Mouse (Mus musculus) midbrain, embryonic 13.5 days (tissue): Measurements from ENCODE around the gene Herpud1. TPM values are rescaled to one million over a fixed set of nuclear protein-coding genes. Genes with fewer than 3 reads are reported as not detected.

Source experiments
- ATAC-seq: fragments of 200-750 bp; cut with Nextera tagmentation; 2 replicates; pipeline ENCODE4 v1.8.0; 2017; ENCODE audit warnings: mild to moderate bottlenecking, moderate TSS enrichment, moderate library complexity
- H3K27ac ChIP-seq: fragments of 300-500 bp; sonication (generic); 2 replicates; pipeline ENCODE4 v1.5.1; 2015; ENCODE audit warnings: inconsistent platforms, mild to moderate bottlenecking, moderate library complexity
- H3K27me3 ChIP-seq: fragments of 300-500 bp; sonication (generic); 2 replicates; pipeline ENCODE4 v1.6.1; 2015; ENCODE audit warnings: mild to moderate bottlenecking, inconsistent platforms
- H3K36me3 ChIP-seq: fragments of 300-500 bp; sonication (generic); 2 replicates; pipeline ENCODE4 v1.6.1; 2015; ENCODE audit warnings: mild to moderate bottlenecking, inconsistent platforms
- H3K4me1 ChIP-seq: fragments of 300-500 bp; sonication (generic); replicated peaks from 2 replicates; pipeline ENCODE4 v1.6.1; 2015; ENCODE audit warnings: inconsistent platforms
- H3K4me2 ChIP-seq: fragments of 300-500 bp; sonication (generic); replicated peaks from 2 replicates; pipeline ENCODE4 v1.6.1; 2015; ENCODE audit warnings: moderate library complexity, mild to moderate bottlenecking, inconsistent platforms
- H3K4me3 ChIP-seq: fragments of 300-500 bp; sonication (generic); replicated peaks from 2 replicates; pipeline ENCODE4 v1.5.1; 2015; ENCODE audit warnings: mild to moderate bottlenecking, inconsistent platforms
- H3K9ac ChIP-seq: fragments of 300-500 bp; sonication (generic); replicated peaks from 2 replicates; pipeline ENCODE4 v1.6.1; 2015; ENCODE audit warnings: mild to moderate bottlenecking, inconsistent platforms
- H3K9me3 ChIP-seq: fragments of 300-500 bp; sonication (generic); 2 replicates; pipeline ENCODE4 v1.6.1; 2016; ENCODE audit warnings: mild to moderate bottlenecking, inconsistent platforms
- WGBS: fragments of 180-500 bp; shearing (Covaris S2); methylation state at CpG from one replicate; pipeline ENCODE4 v1.1.7; 2015; 5-methylcytosine and 5-hydroxymethylcytosine counted together
- polyA plus RNA-seq: library from polyadenylated mRNA; unstranded; fragments of >200 nt; fragmentation: Nextera tagmentation; extraction: Ambion mirVana; gene quantifications from 2 replicates; pipeline ENCODE4 v1.2.1, GENCODE M21; 2015

Herpud1 gene
- polyA plus RNA-seq, 1 experiment from 2014 or later: 58.2 TPM

GRCm38 (mm10) chr8:94358541-94358940 is 27.7 kb upstream of the Herpud1 start:
- H3K9me3 ChIP-seq: no peaks in the 10 kb centered on the region
- 81% methylated on average over 5 of the region's 5 CpGs for WGBS
- H3K4me1 ChIP-seq: no peaks in the 10 kb centered on the region
- H3K27ac ChIP-seq: no peak overlapping the region
- no peaks in the 10 kb centered on the region for H3K36me3 ChIP-seq
- no peak overlapping the region for H3K4me3 ChIP-seq
- H3K9ac ChIP-seq: no peak overlapping the region
- no peak overlapping the region for H3K4me2 ChIP-seq
- no peak for ATAC-seq
- H3K27me3 ChIP-seq: no peaks in the 10 kb centered on the region

GRCm38 (mm10) chr8:94361774-94362431 is 24.3 kb upstream of the Herpud1 start:
- Histone ChIP-seq H3K9ac (no peak overlapping the region), H3K36me3 (no peaks in the 10 kb centered on the region), H3K27ac (no peak overlapping the region), H3K4me2 (no peak overlapping the region), H3K4me1 (no peaks in the 10 kb centered on the region), H3K27me3 (no peaks in the 10 kb centered on the region), H3K9me3 (no peaks in the 10 kb centered on the region), H3K4me3 (no peak overlapping the region)
- no peak for ATAC-seq
- whole genome bisulfite sequencing: 91% methylated on average over 6 of the region's 6 CpGs

- Histone ChIP-seq H3K9ac (no peak overlapping the region), H3K27me3 (no peaks in the 10 kb centered on the region), H3K36me3 (no peaks in the 10 kb centered on the region), H3K4me3 (no peak overlapping the region), H3K4me2 (no peak overlapping the region), H3K9me3 (no peaks in the 10 kb centered on the region), H3K27ac (no peak overlapping the region), H3K4me1 (no peaks in the 10 kb centered on the region)
- WGBS: 85% methylated on average over 7 of the region's 7 CpGs
- ATAC-seq: no peak
Measured at GRCm38 (mm10) chr8:94362607-94363239, 23.5 kb upstream of the Herpud1 start.

- WGBS: 48% methylated on average over 4 of the region's 4 CpGs
- no peak overlapping the region for H3K4me2 ChIP-seq
- H3K36me3 ChIP-seq: no peaks in the 10 kb centered on the region
- no peak for ATAC-seq
- H3K27ac ChIP-seq: no peak overlapping the region
- H3K27me3 ChIP-seq: no peaks in the 10 kb centered on the region
- no peaks in the 10 kb centered on the region for H3K9me3 ChIP-seq
- H3K4me3 ChIP-seq: no peak overlapping the region
- H3K4me1 ChIP-seq: no peaks in the 10 kb centered on the region
- no peak overlapping the region for H3K9ac ChIP-seq
Measured at GRCm38 (mm10) chr8:94363288-94363688, 22.9 kb upstream of the Herpud1 start.

GRCm38 (mm10) chr8:94363906-94364305 is 22.3 kb upstream of the Herpud1 start:
- 91% methylated on average over 2 of the region's 2 CpGs for WGBS
- H3K36me3 ChIP-seq: no peaks in the 10 kb centered on the region
- H3K9me3 ChIP-seq: no peaks in the 10 kb centered on the region
- no peak overlapping the region for H3K4me2 ChIP-seq
- no peak for ATAC-seq
- no peaks in the 10 kb centered on the region for H3K4me1 ChIP-seq
- H3K27me3 ChIP-seq: no peaks in the 10 kb centered on the region
- no peak overlapping the region for H3K4me3 ChIP-seq
- H3K27ac ChIP-seq: no peak overlapping the region
- H3K9ac ChIP-seq: no peak overlapping the region

- Histone ChIP-seq H3K9ac (no peak overlapping the region), H3K36me3 (no peaks in the 10 kb centered on the region), H3K4me2 (no peak overlapping the region), H3K27ac (no peak overlapping the region), H3K9me3 (no peaks in the 10 kb centered on the region), H3K27me3 (no peaks in the 10 kb centered on the region), H3K4me3 (no peak overlapping the region), H3K4me1 (no peaks in the 10 kb centered on the region)
- 90% methylated on average over 6 of the region's 6 CpGs for WGBS
- no peak for ATAC-seq
Measured at GRCm38 (mm10) chr8:94364686-94365312, 21.4 kb upstream of the Herpud1 start.

- no peaks in the 10 kb centered on the region for H3K9me3 ChIP-seq
- H3K4me3 ChIP-seq: no peak overlapping the region
- H3K9ac ChIP-seq: no peak overlapping the region
- ATAC-seq: no peak
- no peaks in the 10 kb centered on the region for H3K4me1 ChIP-seq
- H3K27ac ChIP-seq: no peak overlapping the region
- no peak overlapping the region for H3K4me2 ChIP-seq
- H3K27me3 ChIP-seq: no peaks in the 10 kb centered on the region
- no peaks in the 10 kb centered on the region for H3K36me3 ChIP-seq
- WGBS: 94% methylated on average over 9 of the region's 9 CpGs
Measured at GRCm38 (mm10) chr8:94365410-94365981, 20.7 kb upstream of the Herpud1 start.

- ATAC-seq: no peak
- no peaks in the 10 kb centered on the region for H3K4me1 ChIP-seq
- no peaks in the 10 kb centered on the region for H3K27me3 ChIP-seq
- no peaks in the 10 kb centered on the region for H3K36me3 ChIP-seq
- WGBS: 77% methylated on average over 5 of the region's 5 CpGs
- H3K4me3 ChIP-seq: no peak overlapping the region
- H3K9me3 ChIP-seq: no peaks in the 10 kb centered on the region
- no peak overlapping the region for H3K9ac ChIP-seq
- H3K27ac ChIP-seq: no peak overlapping the region
- H3K4me2 ChIP-seq: no peak overlapping the region
Measured at GRCm38 (mm10) chr8:94370839-94371238, 15.4 kb upstream of the Herpud1 start.

GRCm38 (mm10) chr8:94372955-94373599 is 13.2 kb upstream of the Herpud1 start:
- Histone ChIP-seq H3K9ac (no peak overlapping the region), H3K36me3 (no peaks in the 10 kb centered on the region), H3K4me1 (no peaks in the 10 kb centered on the region), H3K27ac (no peak overlapping the region), H3K4me2 (no peak overlapping the region), H3K9me3 (no peaks in the 10 kb centered on the region), H3K4me3 (no peak overlapping the region), H3K27me3 (no peaks in the 10 kb centered on the region)
- no peak for ATAC-seq
- 87% methylated on average over 6 of the region's 6 CpGs for WGBS

- H3K4me2 ChIP-seq: no peak overlapping the region
Measured at GRCm38 (mm10) chr8:94375551-94375991, 10.7 kb upstream of the Herpud1 start.

GRCm38 (mm10) chr8:94376176-94376575 is 10.1 kb upstream of the Herpud1 start:
- ATAC-seq: no peak
- no peak overlapping the region for H3K4me2 ChIP-seq
- no peaks in the 10 kb centered on the region for H3K4me1 ChIP-seq
- H3K27me3 ChIP-seq: no peaks in the 10 kb centered on the region
- no peak overlapping the region for H3K9ac ChIP-seq
- no peak overlapping the region for H3K4me3 ChIP-seq
- no peaks in the 10 kb centered on the region for H3K9me3 ChIP-seq
- H3K27ac ChIP-seq: no peak overlapping the region
- no peaks in the 10 kb centered on the region for H3K36me3 ChIP-seq
- WGBS: 88% methylated on average over 3 of the region's 3 CpGs

More at GRCm38 (mm10) chr8:94375551-94375991, 10.7 kb upstream of the Herpud1 start:
- no peaks in the 10 kb centered on the region for H3K27me3 ChIP-seq
- H3K27ac ChIP-seq: no peak overlapping the region
- H3K9me3 ChIP-seq: no peaks in the 10 kb centered on the region
- no peaks in the 10 kb centered on the region for H3K4me1 ChIP-seq
- no peaks in the 10 kb centered on the region for H3K36me3 ChIP-seq
- 77% methylated on average over 3 of the region's 3 CpGs for WGBS
- no peak for ATAC-seq
- H3K4me3 ChIP-seq: no peak overlapping the region
- H3K9ac ChIP-seq: no peak overlapping the region

GRCm38 (mm10) chr8:94376580-94376979 is 9.7 kb upstream of the Herpud1 start:
- Histone ChIP-seq H3K27me3 (no peaks in the 10 kb centered on the region), H3K9me3 (no peaks in the 10 kb centered on the region), H3K9ac (no peak overlapping the region), H3K4me1 (no peaks in the 10 kb centered on the region), H3K4me3 (no peak overlapping the region), H3K4me2 (no peak overlapping the region), H3K27ac (no peak overlapping the region), H3K36me3 (no peaks in the 10 kb centered on the region)
- WGBS: 90% methylated on average over 2 of the region's 2 CpGs
- ATAC-seq: no peak
